Mouse (Mus musculus): ENCODE data around the gene Syne3. TPM values are rescaled to one million over a fixed set of nuclear protein-coding genes. Genes with fewer than 3 reads are reported as not detected.

Gene Syne3
- total RNA-seq, 2 experiments from 2014 or later: 1.7 to 1.9 TPM

DNA sequence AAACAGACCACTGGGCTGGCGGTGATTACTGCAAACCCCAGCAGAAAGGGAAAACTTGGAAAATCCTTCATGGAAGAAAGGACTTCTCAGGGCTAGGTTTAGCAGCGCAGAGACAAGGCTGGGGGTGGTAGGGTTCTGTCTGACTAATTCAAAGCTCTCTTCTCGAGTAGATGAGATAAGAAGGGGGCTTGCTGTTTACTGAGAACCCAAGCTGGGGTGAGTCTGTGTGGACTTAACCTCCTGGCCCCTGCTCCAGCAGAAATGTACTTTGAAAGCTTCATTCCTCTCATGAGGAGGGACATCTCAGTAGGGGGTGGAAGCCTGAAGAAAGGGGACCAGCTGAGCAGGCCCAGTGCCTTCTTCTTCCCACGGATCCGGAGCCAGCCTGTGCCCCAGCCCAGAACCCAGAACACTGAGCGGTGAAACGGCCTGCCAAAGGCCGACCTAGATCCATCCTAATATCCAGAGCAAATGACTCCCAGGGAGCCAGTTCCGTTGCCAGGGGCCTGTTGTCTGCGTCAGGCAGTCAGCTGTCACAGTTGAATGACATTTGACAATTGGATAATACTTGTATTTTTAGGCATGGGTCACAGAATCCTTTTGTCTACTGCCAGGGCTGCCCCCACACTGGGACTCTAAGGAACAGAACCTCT, 97.2 kb downstream of the Syne3 start:
- TF ChIP-seq CTCF (IDR thresholded peaks at IDR 0.05): no peak
- Histone ChIP-seq H3K4me3 (no peak overlapping the region), H3K27ac (peak overlapping the region; percentile 36)
- peak in 1 of 2 experiments; percentile 58 for DNase-seq (ENCODE audit: extremely low spot score in 1 of 2, low spot score in 2 of 2)
- intact Hi-C loops (cut with DNase I): no loop called here

DNA sequence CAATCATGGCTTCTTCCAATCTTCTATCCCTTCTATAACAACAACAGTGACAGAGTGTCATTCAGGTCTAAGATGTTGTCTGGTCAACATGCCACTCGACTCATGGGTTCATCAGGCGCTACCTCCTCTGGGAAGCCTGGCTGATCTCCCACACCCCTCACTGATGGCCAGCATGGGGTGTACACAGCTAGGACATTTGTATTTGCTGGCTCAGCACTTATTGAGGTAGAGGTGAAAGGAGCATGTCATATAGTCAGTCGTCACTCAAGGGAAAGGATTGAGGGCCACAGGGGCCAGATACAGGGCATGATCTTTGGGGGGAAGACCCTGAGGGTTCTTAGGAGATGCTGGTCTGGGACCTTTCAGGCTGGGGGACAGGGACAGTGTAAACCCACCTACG, 99.9 kb downstream of the Syne3 start:
- Histone ChIP-seq H3K27ac (no peak overlapping the region), H3K4me3 (no peak overlapping the region)
- no peak for TF ChIP-seq CTCF (IDR thresholded peaks at IDR 0.05)
- intact Hi-C loops (cut with DNase I): no loop called here
- no peak for DNase-seq (ENCODE audit: extremely low spot score in 1 of 2, low spot score in 2 of 2)

DNA sequence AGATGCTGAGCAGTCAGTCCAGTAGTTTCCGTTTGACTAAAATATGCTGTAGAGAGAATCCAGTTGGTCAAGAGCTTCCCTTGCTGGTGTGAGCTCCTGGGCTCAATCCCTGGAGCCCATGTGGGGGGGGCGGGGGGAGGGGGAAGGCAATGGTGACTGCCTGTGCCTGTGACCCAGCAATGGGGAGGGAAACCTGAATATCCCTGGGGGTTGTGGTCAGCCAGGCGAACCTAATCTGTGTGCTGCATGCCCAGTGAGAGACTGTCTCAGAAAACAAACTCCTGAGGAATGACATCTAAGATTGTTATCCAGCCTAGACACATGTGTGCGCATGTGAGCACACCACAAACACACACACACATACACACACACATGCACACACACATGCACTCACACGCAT, 100.6 kb downstream of the Syne3 start:
- H3K4me3 ChIP-seq: no peak overlapping the region
- no peak overlapping the region for H3K27ac ChIP-seq
- intact Hi-C loops (cut with DNase I): no loop called here
- no peak for TF ChIP-seq CTCF (IDR thresholded peaks at IDR 0.05)
- no peak for DNase-seq (ENCODE audit: extremely low spot score in 1 of 2, low spot score in 2 of 2)

DNA sequence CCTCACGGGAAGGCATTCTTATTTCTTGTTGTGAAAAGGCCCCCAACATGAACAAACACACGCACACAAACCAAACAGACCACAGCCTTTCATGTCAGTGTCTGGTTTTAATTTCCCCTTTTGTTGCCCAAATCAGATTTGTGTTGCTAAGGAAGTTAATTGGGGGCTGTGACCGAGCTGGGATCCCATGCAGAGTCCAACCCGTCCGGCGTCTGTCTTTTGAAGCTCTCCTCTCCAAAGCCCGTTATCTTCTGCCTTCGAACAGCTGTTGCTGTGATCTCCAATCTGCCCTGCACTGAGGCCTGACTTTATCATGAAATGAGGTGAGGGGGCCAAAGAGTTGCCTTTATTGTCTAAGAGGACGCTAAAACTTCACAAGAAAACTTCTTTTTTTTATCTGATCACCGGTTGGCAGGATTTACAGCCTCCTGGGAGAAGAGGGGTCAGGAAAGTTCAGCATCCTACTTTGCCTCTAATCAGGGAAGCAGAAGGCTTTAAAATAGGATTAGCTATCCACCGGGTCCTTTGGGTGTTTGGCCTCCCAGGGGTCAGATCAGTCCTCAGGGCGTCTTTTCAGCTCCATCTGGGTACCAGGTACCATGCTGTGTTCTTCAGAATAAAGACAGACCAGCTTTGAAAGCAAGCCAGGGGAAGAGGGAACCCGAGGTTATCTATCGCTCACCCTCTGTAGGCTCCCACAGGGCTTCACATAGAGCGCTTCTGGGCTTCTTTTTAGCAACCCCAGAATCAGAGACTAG, 101.4 kb downstream of the Syne3 start:
- no peak for TF ChIP-seq CTCF (IDR thresholded peaks at IDR 0.05)
- DNase-seq (ENCODE audit: extremely low spot score in 1 of 2, low spot score in 2 of 2): no peak
- H3K27ac ChIP-seq: no peak overlapping the region
- no peak overlapping the region for H3K4me3 ChIP-seq
- intact Hi-C loops (cut with DNase I): no loop called here

DNA sequence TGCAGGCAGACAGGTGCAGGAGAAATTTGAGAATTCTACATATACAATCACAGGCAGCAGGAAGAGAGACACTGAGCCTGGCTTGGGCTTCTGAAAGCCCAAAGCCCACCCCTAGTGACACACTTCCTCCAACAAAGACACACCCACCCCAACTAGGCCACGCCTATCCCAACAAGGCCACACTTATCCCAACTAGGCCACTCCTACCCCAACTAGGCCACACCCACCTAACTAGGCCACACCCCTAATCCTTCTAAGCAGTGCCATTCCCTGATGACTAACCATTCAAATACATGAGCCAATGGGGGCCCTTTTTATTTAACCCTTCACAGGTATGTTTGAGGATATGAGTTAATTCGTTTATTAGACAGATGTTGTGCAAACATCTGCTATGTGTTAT, 102.5 kb downstream of the Syne3 start:
- intact Hi-C loops (cut with DNase I): no loop called here
- DNase-seq (ENCODE audit: extremely low spot score in 1 of 2, low spot score in 2 of 2): no peak
- Histone ChIP-seq H3K4me3 (no peak overlapping the region), H3K27ac (no peak overlapping the region)
- TF ChIP-seq CTCF (IDR thresholded peaks at IDR 0.05): no peak

DNA sequence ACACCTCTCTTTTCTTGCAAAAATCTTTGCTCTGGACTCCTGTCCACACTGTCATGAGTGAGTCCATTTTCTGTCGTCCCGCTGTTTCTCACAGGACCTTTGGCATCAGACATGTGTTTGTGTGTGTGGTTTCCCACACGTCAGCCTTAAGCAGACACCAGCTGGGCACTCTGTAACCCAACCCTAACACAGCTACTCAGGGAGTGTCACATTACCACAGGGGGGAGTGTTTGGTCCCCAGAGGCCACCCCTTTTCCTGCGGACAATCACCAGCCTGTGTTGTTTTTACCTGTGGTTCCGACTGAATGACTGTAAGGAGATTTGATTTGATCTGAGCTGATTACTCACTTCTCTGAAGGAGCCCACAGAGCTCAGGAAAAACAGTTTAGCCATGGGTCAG, 105.5 kb downstream of the Syne3 start:
- intact Hi-C loops (cut with DNase I): no loop called here
- no peak for DNase-seq (ENCODE audit: extremely low spot score in 1 of 2, low spot score in 2 of 2)
- Histone ChIP-seq H3K4me3 (no peak overlapping the region), H3K27ac (no peak overlapping the region)
- no peak for TF ChIP-seq CTCF (IDR thresholded peaks at IDR 0.05)

DNA sequence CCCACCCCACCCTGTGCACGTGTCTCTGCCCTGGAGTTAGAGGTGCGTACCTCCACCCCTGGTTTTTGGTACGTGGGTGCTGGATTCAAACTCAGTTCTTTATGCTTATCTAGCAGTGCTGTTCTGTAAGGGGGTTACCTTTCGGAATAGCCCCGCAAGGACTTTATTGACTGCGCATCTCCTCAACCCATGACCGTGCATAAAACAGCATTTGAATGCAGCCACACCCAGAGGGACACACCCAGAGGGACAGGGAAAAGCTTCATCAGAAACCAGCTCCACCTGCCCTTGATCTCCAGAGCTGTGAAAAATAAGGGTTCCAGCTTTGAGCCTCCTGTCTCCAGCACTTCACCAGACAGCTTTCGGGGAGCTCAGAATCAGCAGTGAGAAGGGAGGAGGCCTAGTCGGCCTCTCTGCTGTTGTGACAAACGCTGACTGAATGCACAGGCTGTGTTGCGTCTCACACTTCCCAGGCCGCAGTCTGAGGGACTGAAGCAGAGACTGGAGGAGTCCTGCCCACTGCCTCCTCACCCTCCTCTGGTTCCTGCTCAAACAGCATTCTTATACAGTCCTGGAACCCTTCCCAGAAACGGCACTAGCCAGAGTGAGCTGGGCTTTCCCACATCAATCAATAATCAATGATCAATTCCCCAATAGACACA, 107.1 kb downstream of the Syne3 start:
- intact Hi-C loops (cut with DNase I): no loop called here
- Histone ChIP-seq H3K27ac (no peak overlapping the region), H3K4me3 (no peak overlapping the region)
- TF ChIP-seq CTCF (IDR thresholded peaks at IDR 0.05): no peak
- DNase-seq (ENCODE audit: extremely low spot score in 1 of 2, low spot score in 2 of 2): no peak

DNA sequence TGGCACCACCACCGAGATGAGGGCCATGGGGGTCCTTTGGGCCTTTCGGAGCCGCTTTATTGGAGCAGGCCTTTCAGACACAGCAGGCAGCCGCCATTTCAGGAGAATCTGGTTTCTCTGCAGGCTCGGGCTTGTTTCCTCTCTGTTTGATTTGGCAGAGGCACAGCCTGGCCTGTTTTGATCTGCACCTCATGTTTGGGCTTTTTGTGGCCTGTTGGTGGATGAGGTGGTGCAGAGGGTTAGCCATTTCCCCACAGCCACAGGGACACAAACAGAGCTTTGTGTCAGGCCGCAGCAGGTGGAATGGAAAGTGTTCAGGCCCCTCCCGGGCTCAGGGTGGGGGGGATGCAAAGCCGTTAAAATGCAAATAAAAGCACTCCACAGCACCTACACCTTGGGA, 108.3 kb downstream of the Syne3 start:
- intact Hi-C loops (cut with DNase I): no loop called here
- H3K4me3 ChIP-seq: no peak overlapping the region
- H3K27ac ChIP-seq: no peak overlapping the region
- DNase-seq (ENCODE audit: extremely low spot score in 1 of 2, low spot score in 2 of 2): no peak
- TF ChIP-seq CTCF (IDR thresholded peaks at IDR 0.05): no peak

DNA sequence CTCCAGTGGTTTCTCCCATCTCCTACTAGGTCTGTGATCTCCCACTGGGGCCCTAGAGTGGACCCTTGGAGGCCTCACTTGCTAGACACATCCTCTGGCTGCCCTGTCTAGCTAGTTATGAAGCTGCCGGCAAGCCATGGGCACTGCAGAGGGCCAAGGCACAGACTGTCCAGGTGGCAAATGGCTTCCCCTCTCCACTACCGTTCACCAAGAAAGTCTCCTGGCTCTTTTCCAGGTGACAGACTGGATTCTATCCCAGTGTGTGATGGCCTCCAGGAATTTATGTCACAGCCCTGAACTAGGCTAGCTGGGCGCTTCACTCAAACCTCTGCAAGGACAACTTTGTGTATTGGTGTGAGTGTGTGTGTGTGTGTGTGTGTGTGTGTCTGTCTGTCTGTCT, 109.8 kb downstream of the Syne3 start:
- H3K27ac ChIP-seq: no peak overlapping the region
- no peak for TF ChIP-seq CTCF (IDR thresholded peaks at IDR 0.05)

DNA sequence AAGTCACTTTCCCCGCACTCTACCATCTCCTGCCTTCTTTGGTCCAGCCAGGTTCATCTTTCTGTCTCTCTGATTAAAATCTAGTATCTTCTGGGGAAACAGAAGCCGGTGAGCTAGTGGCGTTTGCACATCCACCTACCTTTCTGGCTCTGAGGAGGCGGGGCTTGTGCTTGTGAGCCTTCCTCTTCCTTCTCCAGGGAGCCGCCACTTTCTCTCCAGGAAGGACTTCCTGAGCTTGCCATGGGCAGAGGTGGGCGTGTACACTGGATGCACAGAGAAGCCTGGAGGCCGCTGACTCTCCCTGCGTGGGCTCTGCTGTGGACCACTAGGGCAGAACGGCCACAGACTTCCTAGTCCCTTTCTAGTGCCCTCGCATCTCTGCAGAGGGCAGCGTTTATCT, 110.4 kb downstream of the Syne3 start:
- no peak for DNase-seq (ENCODE audit: extremely low spot score in 1 of 2, low spot score in 2 of 2)
- no peak for TF ChIP-seq CTCF (IDR thresholded peaks at IDR 0.05)
- Histone ChIP-seq H3K27ac (no peak overlapping the region), H3K4me3 (no peak overlapping the region)
- intact Hi-C loops (cut with DNase I): no loop called here

More for the DNA sequence above, 109.8 kb downstream of the Syne3 start:
- intact Hi-C loops (cut with DNase I): no loop called here
- no peak overlapping the region for H3K4me3 ChIP-seq
- DNase-seq (ENCODE audit: extremely low spot score in 1 of 2, low spot score in 2 of 2): no peak

DNA sequence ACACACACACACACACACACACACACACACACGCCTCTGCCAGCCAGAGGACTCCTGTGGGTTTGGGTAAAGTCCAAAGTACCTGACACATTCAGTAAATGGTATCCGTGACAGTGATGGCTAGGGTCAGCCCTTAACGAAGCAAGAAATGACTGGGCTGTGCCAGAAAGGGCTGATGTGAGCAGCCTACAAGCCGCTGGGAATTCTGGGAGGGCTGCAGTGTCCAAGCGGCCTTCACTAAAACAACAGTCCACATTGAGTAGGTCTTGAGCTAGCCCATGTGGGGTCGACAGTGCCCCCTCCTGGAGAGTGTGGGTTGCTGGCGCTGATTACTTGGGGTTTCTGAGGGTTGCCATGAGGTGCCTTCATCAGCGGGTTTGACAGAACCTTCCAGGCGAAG, 110.9 kb downstream of the Syne3 start:
- TF ChIP-seq CTCF (IDR thresholded peaks at IDR 0.05): peak; percentile 32
- intact Hi-C loops (cut with DNase I): no loop called here
- DNase-seq (ENCODE audit: extremely low spot score in 1 of 2, low spot score in 2 of 2): no peak
- H3K4me3 ChIP-seq: no peak overlapping the region
- H3K27ac ChIP-seq: no peak overlapping the region

DNA sequence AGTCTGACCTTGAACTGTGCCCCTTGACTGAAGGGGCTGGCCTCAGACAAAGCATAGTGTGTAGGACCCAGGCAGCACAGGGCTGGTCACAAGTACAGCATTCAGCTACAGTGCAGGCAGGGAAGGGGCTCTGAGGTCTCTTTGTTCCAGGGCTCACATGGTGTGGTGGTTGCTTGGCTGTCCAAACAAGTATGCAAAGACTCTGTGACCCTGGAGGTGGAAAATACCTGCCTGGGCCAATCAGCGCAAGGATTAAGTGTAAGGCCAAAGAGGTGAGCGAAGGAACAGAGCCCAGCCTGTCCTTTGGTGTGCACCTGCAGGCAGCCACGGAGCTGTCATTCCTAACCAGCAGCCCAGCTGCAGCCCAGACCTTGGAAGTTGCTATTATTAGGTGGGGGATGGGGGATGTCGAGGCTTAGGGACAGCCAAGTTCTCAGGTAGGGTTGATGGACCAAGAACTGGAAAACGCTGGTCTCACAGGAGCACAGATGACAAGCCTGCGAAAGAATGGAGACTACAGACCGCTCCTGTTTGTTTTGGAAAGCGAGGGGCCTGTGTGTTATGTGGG, 112.5 kb downstream of the Syne3 start:
- intact Hi-C loops (cut with DNase I): no loop called here
- TF ChIP-seq CTCF (IDR thresholded peaks at IDR 0.05): no peak
- Histone ChIP-seq H3K4me3 (no peak overlapping the region), H3K27ac (peak overlapping the region; percentile 69)
- no peak for DNase-seq (ENCODE audit: extremely low spot score in 1 of 2, low spot score in 2 of 2)

Measured in left cerebral cortex, adult 2 months (tissue).